Mouse (Mus musculus): ENCODE results near the gene Apobec3.

DNA sequence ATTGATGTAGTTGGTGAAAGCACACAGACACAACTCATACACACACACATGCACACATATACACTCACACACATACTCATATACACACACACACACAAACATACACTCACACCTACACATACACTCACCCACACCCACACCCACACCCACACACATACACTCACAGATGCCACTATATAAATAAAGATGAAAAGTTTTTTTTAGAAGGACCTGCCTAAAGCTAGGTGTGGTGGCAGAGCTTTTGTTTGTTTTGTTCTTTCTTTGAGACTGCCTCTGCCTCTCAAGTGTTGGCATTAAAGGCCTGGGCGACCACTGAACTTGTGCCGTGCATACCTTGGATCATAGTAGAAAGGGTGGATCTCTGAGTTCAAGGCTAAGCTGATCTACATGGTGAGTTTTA lies 9.9 kb downstream of the Apobec3 start:
- no peak for TF ChIP-seq CTCF (IDR thresholded peaks at IDR 0.05; ENCODE audit: low read depth, low read length)
- TF ChIP-seq POLR2A (IDR thresholded peaks at IDR 0.05; ENCODE audit: borderline replicate concordance, low read depth, low read length): no peak

All from bone marrow macrophage, adult 2 months (primary cell).